ENCODE assay signal across 15 mouse cellular contexts in the genomic region with DNA sequence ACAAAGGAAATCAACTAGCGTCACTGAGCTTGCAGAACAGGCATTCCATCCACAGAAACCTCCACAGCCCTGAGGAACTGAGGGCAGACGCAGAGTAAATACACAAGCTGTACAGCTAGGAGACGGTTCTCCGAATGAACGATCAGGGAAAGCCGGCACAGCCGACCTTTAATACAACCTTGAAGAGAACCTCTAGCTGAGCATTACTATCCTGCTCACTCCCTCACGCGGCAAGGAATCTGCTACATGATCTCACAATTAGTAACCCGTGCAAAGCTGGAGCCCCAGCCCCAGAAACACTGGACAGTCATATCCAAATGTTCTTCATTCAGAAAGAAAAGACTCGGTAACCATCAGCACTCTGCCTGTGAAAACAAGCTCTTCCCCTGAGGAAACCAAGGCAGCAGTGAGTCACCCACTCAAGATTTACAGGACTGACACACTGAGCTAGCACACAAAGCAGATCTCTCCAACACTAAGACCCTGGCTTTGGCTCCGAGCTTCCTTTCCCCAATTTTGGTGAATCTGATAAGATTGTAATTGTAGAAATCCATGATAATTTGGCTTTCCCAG.
A peak's percentile ranks its signal among the peaks of the same experiment; 100 is the strongest.
DNase-seq lines count a peak whose midpoint lies in the region; ATAC-seq lines count a peak whose summit lies in the region.
"Had no signal": no experiment of that assay in that cellular context is flagged by ENCODE, and none has a peak within 500 bp of the region (broad histone marks: within the 10 kb centered on the region; RNA-seq: fewer than 3 reads in every experiment).

No protein-coding gene starts in this region.

- H3K9ac ChIP-seq in heart, embryonic 13.5 days, result peak overlapping the region; percentile 8; the same call in 1 of the 2 replicates
- no peak overlapping the region for H3K9ac ChIP-seq in kidney, embryonic 16.5 days (replicated peaks; ENCODE audit: low read length)
- H3K9ac ChIP-seq: neural tube, embryonic 12.5 days had no signal

- H3K27me3 ChIP-seq in heart, embryonic 13.5 days (replicated peaks), result no peaks in the 10 kb centered on the region
- H3K27me3 ChIP-seq in kidney, embryonic 16.5 days (ENCODE audit: insufficient read depth, low read length), result no peaks in the 10 kb centered on the region
- H3K27me3 ChIP-seq: neural tube, embryonic 12.5 days had no signal

- H3K27ac ChIP-seq in heart, embryonic 13.5 days (replicated peaks), result peak overlapping the region; percentile 58; the same call in 1 of the 2 replicates
- no peak overlapping the region for H3K27ac ChIP-seq in kidney, embryonic 16.5 days (ENCODE audit: low read length)
- H3K27ac ChIP-seq: limb, embryonic 10.5 days; neural tube, embryonic 12.5 days had no signal

- peaks cover 3% of the 10 kb centered on the region; the same call in 1 of the 2 replicates for H3K36me3 ChIP-seq in heart, embryonic 13.5 days
- no peaks in the 10 kb centered on the region for H3K36me3 ChIP-seq in kidney, embryonic 16.5 days (ENCODE audit: insufficient read depth, low read length)
- H3K36me3 ChIP-seq: limb, embryonic 10.5 days; neural tube, embryonic 12.5 days had no signal

- DNase-seq in heart, adult 9 months (ENCODE audit: low spot score in 2 of 2), result no peak
- DNase-seq in 3T3-L1 (ENCODE audit: low read depth, low spot score), result peak; percentile 18
- peak; percentile 22 for DNase-seq in adrenal gland, postnatal 10 days
- no peak for DNase-seq in natural killer cell, adult 2 months (ENCODE audit: low spot score in 2 of 2)
- no peak for DNase-seq in urinary bladder, postnatal 36 days (ENCODE audit: low spot score in 2 of 2)
- DNase-seq: cerebellum, postnatal 14 days; gastrocnemius, postnatal 36 days; right cerebral cortex, adult 18-20 months; thymus, postnatal 14 days had no signal

- H3K4me2 ChIP-seq in heart, embryonic 13.5 days, result peak overlapping the region; percentile 47
- H3K4me2 ChIP-seq in kidney, embryonic 16.5 days (replicated peaks; ENCODE audit: low read depth, low read length), result no peak overlapping the region
- H3K4me2 ChIP-seq: neural tube, embryonic 12.5 days had no signal

- no peak overlapping the region for H3K4me3 ChIP-seq in heart, embryonic 13.5 days
- no peak overlapping the region for H3K4me3 ChIP-seq in kidney, embryonic 16.5 days (ENCODE audit: low read length)
- H3K4me3 ChIP-seq: limb, embryonic 10.5 days; neural tube, embryonic 12.5 days had no signal

- ATAC-seq in heart, embryonic 13.5 days (ENCODE audit: extremely low read depth, insufficient number of reproducible peaks, low FRiP score, low TSS enrichment), result no peak
- ATAC-seq in kidney, embryonic 16.5 days (ENCODE audit: low FRiP score, low TSS enrichment), result peak; percentile 61; the same call in 1 of the 2 replicates
- ATAC-seq in megakaryocyte, adult 5-6 weeks (ENCODE audit: poor library complexity, severe bottlenecking), result no peak
- ATAC-seq: forebrain, embryonic 14.5 days had no signal

- 33% methylated on average over 12 of the region's 12 CpGs for WGBS in heart, embryonic 13.5 days
- WGBS in kidney, embryonic 16.5 days, result 26% methylated on average over 12 of the region's 12 CpGs

- peaks cover 25% of the 10 kb centered on the region for H3K4me1 ChIP-seq in heart, embryonic 13.5 days
- peaks cover 12% of the 10 kb centered on the region; the same call in 1 of the 2 replicates for H3K4me1 ChIP-seq in kidney, embryonic 16.5 days (ENCODE audit: insufficient read depth, low read length)
- H3K4me1 ChIP-seq: limb, embryonic 10.5 days had no signal

- no peaks in the 10 kb centered on the region for H3K9me3 ChIP-seq in heart, embryonic 13.5 days
- H3K9me3 ChIP-seq in kidney, embryonic 16.5 days (ENCODE audit: low read length), result no peaks in the 10 kb centered on the region
- H3K9me3 ChIP-seq: limb, embryonic 10.5 days; neural tube, embryonic 12.5 days had no signal

Comparison
In these comparisons a context has a peak if more than half of its experiments do, and no peak if none do; other contexts are left out.
1. DNase-seq: peak in 3T3-L1 (single experiment) and adrenal gland, postnatal 10 days (single experiment); none in heart, adult 9 months (0 of 2), natural killer cell, adult 2 months (0 of 2) and urinary bladder, postnatal 36 days (0 of 2).